Mouse (Mus musculus) embryo, embryonic 9.5 days (tissue): ENCODE measurements around the gene Ctdnep1.
"Not testable (repeated sequence)": the region's sequence is repeated elsewhere in the genome, so short reads cannot be mapped to it uniquely, and the experiment has no call there.

Source experiments
- DNase-seq: peaks from one replicate; pipeline ENCODE4 v3.0.0-alpha.2; 2017; ENCODE audit errors: extremely low spot score

The Ctdnep1 gene

DNA sequence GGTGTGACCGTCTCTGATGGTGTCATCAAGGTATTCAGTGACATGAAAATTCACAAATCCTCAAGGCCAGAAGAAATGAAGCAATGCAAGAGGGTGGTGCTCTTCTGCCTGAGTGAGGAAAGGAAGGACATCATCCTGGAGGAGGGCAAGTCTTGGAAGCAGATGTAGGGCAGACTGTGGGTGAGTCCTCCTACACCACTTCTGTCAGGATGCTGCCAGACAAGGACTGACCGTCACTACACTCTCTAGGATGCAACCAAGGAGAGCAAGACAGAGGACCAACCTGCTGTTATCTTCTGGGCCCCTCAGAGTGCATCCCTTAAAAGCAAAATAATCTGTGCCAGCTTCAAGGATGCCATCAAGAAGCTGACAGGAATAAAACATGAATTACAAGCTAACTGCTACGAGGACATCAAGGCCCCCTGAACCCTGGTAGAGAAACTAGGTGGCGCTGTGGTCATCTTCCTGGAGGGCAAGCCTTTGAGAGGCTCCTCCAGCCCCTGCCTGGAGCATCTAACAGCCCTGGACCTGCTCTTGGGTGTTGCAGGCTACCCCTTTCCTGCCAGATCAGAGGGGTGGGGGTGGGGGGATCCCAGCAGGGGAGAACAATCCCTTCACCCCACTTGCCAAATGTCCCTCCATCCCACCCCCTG lies 30.0 kb upstream of the Ctdnep1 start:
- DNase-seq = peak; percentile 29

DNA sequence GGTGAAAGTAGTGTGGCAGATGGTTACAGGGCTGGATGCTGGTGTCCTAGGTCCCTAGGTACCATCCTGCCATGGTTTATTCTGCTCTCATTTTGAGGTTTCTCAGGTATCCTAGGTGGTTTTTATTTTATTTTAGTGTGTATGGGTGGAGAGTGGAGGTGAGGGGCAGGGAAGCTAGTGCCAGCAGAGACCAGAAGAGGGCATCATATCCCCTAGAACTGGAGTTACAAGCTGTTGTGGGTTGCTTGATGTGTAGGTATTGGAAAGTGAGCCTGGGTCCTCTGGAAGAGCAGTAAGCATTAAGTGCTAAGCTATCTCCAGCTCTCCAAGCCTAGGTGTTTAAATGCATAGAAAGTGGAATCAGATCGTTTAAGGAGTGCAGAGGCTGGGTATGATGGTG lies 28.7 kb upstream of the Ctdnep1 start:
- DNase-seq = no peak

DNA sequence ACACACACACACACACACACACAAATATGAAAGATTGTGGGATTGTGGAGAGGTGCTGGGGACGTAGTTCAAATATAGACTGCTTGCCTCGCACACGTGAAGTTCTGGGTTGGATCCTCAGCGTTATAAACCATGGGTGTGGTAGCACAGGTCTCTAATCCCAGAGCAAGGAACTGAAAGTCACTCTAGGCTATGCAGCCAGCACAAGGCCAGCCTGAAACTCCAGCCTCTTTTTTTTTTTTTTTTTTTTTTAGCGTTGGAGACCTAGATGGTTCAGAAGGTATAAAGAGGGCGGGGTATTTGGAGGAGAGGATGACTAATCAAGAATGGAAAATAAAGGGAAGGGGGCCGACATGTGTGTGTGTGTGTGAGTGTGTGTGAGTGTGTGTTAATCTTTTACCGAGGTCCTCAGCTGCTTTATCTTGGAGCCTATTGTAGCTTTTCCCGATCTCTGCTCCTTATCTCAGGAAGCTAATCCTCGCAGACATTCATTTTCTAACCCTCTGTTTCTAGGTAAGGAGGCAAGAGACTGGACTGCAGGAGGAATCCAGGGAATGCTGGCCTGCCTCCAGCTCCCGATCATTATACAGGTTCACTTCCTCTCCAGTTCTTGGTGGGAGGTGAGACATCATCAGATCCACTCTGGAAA lies 27.6 kb upstream of the Ctdnep1 start:
- no peak for DNase-seq

DNA sequence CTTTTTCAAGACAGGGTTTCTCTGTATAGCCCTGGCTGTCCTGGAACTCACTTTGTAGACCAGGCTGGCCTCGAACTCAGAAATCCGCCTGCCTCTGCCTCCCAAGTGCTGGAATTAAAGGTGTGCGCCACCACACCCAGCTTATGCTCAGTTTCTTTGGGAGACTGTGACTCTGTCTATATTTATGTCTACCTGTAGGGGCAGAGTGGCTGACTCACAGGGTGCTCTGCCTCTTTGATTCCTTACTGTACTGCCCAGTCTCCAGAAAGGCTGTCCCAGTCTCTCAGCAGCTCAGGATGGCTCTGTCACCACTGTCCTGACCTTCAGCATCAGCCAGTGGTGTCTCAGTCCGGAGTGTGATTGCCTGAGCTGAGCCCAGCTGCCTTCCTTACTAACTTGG lies 25.3 kb upstream of the Ctdnep1 start:
- not testable (repeated sequence) for DNase-seq

DNA sequence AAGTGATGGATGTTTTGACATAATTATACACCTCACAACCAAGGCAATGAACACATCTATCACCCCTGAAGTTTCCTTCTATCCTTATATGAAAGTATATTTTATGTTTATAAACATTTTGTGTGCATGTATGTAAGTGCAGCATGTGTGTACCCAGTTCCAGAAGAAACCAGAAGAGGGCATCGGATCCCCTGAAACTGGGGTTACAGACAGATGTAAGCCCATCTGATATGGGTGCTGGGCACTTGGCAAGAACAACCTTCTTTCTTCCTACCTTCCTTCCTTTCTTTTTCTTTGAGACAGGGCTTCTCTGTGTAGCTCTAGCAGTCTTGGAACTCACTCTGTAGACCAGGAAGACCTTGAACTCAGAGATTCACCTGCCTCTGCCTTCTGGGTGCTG lies 24.7 kb upstream of the Ctdnep1 start:
- DNase-seq = no peak

DNA sequence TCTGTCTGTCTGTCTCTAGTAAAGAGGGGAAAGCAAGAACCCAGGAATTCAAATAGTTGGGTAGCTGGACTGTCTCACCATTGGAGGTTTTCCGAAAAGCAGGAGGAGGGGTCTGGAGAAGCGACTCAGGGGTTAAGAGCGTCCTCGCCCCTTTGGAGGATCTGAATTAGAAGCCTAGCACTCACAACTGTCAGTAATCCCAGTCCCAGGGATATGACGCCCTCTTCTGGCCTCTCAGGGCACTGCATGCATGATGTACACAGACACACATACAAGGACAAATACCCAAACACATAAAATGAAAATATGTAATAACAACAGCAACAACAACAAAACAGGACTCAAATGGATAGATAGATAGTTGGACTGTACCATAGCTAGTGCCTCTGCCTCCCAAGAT lies 20.3 kb upstream of the Ctdnep1 start:
- DNase-seq = no peak

DNA sequence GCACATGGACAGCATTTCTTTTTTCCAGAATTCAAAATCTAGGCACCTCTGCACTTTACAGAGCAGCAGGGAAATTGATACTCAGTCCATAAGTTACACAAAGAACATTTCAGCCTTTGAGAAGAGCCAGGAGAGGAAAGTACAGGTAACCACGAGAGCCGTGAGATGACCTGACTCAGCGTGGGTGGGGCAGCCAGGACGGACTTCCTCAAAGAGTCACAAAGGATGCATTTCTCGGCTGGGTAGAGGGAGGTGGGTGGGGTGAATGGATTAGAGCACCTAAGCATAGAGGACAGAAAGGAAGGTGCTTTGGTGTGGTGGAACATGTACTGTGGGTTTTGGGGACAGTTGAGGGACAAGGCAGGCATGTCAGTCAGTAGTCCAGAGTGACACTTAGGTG lies 19.1 kb upstream of the Ctdnep1 start:
- no peak for DNase-seq

DNA sequence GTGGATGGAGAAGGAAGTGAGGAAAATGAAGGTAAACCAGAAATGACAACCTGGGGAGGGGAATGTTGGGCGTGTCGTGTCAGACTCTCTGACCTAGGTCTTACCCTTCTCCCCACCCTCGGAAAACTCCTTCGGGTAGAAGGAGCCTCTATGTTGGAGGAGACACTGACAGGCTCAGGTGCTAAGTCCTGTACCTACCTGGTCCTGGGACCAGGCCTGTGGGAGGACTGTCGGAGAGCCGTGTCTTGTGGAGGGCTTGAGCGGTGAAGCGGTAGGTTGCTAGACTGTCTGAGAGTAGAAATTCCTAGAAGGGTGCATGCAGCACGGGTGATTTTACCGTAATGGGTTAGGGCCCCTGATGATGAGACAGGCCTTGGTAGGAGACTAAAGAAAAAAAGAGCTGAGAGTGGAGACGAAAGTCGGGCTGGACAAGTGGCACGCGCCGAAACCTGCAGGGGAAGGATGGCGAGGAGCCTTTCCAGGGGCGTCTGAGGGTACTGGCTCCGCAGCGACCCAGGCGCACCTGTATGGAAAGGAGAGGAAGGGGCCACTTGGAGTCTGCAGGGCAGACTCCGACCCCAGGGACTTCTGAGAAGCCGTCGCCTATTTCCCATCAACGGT lies 16.2 kb upstream of the Ctdnep1 start, which contains the start of gene Cldn7:
Gene Cldn7, plus strand, starts transcription at position 130 of the 621 bp plus-strand sequence.
- peak; percentile 21 for DNase-seq

DNA sequence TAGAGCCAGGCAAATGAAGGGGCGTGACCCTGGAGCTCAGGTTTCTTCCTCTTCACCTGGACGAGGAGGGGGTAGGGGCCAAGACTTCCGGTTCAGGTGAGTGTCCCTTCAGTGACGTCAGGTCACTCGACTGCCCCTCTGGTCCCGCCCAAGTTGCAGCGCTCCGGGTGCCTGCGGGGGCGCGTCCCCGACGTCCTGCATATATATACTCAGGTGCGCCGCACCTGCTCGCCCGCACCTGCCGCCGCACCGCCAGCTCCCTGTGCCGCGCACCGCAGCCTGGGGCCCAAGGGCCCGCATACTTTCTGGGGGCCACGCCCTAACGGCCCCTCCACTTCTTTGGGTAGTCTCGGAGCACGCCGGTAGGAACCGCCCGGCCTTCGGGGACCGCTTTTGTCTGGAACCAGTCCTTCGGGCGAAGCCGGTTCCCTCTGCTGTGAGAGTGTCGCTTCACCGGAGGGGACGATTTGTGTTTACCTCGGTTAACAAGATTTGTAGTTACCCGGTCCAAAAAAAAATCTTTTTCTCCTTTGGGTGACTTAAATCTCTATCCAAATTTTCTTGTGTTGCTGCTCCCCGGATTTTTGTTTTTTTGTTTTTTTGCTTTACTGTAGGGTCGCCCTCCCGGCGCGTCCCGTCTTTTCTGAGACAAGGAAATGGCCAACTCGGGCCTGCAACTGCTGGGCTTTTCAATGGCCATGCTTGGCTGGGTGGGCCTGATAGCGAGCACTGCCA lies 15.5 kb upstream of the Ctdnep1 start:
- peak; percentile 40 for DNase-seq

DNA sequence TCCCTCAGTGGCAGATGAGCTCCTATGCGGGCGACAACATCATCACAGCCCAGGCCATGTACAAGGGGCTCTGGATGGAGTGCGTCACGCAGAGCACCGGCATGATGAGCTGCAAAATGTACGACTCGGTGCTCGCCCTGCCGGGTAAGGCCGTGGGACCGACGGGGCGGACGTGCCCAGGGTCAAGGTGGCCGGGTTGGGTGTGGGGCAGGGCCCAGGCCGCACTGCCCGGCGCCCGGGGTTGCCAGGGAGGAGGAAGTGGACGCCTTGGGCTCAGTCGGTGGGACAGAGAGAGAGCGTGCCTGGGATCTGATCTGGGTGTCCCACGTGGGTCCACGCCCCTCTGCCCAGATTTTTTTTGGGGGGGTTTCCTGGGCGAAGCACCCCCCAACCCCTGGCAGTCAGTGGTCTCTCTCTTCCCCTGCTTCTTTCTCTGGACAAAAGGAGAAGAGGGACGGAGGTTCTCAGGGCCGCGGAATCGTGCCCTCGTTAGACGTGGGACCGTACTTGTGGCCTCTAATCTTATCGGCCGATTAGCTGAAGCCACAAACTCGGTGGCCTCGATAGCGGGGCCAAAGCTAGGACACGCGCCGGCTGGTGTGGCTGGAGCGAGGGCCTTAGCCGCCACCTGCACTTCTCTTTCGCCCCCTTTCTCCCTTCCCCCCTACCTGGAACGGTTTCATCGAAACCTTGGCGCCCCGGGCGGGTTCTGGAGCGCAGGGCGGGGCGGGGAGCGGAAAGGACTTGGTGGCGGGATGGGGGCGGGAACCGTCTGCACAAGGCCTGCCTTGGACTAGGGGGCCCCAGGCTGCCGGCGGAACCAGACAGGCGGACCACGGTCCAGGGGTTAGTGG lies 14.7 kb upstream of the Ctdnep1 start:
- peak; percentile 50 for DNase-seq

DNA sequence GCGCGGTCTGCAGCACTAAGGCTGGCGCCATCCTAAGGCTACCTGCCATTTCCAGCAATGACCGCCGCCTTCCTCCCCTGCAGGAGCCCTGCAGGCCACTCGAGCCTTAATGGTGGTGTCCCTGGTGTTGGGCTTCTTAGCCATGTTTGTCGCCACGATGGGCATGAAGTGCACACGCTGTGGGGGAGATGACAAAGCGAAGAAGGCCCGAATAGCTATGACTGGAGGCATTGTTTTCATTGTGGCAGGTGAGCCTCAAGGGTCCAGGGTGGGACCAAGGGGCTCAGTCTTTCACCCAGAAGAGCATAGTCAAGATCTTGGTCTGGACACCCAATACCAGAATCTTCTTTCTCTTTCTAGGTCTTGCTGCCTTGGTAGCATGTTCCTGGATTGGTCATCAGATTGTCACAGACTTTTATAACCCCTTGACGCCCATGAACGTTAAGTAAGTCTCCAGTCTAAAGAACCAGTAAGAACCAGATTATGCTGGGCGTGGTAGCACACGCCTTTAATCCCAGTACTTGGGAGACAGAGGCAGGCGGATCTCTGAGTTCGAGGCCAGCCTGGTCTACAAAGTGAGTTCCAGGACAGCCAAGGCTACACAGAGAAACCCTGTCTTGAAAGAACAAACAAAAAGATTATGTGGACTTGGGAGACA lies 14.0 kb upstream of the Ctdnep1 start:
- no peak for DNase-seq

DNA sequence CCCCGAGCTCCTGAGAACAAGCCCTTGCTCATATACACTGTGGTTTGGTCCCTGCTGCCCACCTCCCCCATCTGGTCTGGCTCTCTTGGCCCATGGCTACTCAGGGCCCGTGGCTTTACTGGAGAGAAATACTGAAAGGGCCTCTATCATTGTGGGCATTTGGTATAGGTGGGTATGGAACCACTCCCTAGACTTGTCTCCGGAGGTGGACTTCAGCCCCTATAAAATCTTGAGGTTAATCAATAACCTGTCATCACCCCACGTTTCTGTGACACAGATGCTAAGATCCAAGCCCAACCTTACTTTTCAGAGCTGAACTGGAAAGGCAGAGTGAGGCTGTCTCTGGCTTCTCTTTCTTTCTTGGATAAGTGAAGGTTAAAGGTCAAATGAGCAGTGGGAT lies 12.2 kb upstream of the Ctdnep1 start:
- DNase-seq = no peak

DNA sequence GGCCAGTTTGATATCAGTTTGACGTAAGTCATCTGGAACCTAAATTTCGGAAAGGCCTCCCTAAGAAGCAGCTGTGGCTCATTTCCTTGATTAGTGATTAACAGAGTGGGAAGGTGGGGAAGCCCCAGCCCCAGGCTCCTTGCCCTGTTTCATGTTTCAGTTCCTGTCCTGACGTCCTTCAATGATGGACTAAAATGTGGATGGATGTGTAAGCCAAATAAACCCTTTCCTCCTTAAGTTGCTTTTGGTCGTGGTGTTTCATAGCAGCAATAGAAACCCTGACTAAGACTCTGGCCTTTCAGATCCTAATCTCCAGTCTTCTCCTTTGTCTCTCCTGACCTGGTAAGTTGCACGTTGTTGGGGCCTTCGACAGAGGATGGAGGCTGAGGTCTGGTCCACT lies 10.7 kb upstream of the Ctdnep1 start:
- no peak for DNase-seq

DNA sequence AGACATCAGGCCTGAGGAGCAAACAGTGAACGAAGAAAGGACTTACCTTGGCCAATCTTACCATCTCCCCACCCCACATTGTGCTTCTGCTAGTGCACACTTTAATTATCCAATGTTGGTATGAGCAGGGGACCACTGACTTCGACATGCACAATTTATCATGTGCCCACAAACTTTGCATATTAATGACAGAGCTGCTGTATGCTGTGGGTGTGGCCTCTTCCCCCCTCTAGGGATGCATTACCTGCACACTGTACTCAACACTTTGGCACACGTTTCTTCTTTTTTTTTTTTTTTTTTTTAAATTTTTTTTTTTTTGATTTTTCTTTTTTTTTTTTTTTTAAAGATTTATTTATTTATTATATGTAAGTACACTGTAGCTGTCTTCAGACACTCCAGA lies 10.2 kb upstream of the Ctdnep1 start:
- DNase-seq = no peak

DNA sequence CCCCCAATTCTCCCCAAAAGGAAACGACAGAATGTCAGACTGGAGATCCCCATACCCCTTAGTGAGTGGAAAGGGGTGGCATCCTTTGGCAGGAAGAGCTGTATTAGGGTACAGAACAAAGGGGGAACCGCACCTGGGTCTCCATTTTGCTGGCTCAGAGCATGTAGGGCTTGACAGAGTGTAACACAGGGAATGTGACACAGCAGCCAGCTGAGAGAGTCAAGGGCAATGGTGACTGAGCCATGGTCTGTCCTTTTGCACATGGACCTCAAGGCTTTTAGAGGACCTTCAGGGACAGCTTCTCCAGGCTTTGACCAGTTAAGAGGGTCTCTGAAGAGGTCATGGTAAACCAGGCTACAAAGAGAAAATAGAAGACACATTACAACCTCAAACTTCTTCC lies 6.0 kb upstream of the Ctdnep1 start:
- no peak for DNase-seq

DNA sequence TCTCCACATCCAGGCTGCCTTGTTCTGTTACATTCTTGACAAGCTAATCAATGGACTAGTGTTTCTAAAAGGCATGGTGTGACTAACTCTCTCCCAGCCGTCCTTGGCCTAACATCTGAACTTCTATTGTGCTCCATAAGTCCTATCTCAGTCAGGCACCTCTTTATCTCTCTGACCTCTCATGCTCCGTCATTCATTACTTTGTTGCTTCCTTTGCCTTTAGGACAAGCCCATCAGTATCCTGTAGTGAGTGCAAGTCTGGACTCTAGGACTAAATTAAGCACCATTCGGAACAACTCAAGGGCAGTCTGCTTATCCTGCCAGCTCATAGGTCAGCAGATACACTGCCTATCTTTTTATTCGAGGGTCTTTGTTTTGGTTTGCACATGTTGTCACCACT lies 4.7 kb upstream of the Ctdnep1 start:
- DNase-seq = no peak

DNA sequence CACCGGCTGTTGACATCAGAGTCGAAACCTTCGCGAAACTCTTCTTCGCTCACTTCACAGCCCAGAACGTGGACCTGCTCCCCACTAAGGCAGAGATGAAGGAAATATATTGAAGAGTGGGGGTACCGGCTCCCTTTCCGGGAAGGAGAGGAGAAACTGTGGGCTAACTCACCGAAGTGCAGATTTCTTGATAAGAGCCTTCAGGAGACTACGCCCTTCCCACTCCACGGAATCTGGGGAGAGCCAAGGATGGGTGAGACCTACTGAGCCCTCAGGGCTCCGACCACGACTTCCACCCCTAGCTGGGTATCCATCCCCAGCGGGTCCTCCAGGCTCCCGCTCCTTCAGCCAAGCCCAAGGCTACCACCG lies 1.1 kb upstream of the Ctdnep1 start:
- no peak for DNase-seq

DNA sequence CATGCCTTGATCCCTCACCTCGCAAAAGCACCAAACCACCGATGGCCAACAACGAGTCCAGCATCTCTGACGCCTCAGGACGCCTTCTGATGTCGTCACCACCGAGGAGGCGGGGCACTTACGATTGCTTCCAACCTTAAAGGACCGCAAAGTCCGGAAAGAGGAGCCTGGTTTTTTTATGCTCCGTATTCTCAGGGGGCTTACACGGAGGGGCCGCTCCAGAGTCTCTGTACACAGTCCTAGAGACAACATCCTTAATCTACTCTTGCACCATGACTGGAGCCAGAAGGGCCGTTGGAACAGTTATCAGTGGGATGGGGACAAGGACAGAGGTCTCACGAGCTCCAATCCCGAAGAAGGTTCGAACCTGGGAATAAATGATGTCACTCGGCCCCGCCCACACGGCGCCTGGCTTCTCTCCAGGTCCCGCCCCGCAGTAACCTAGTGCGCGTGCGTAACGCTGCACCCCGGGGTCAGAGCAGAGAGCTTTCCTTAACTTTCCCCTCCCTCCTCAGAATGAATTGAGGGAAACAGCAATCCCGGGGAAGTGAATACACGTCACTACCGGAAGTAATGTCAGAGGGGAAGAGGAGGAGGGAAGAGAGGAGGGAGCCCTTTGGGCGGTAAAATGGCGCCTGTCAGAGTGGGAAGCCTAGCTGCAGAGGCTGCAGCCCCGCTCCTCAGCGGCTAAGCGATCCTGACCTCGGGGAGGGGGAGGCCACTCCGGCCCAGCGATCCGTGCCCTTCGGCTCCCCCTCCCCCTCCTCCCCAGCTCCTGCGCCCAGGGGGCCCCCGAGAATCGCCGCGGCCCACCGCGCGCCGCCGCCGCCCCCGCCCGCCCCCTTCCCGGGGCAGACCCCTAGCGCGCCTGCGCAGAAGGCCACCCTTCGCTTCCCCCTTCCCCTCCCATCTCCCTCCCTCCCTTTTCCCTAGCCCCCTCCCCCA lies 488 bp upstream of the Ctdnep1 start:
- DNase-seq = peak; percentile 99

DNA sequence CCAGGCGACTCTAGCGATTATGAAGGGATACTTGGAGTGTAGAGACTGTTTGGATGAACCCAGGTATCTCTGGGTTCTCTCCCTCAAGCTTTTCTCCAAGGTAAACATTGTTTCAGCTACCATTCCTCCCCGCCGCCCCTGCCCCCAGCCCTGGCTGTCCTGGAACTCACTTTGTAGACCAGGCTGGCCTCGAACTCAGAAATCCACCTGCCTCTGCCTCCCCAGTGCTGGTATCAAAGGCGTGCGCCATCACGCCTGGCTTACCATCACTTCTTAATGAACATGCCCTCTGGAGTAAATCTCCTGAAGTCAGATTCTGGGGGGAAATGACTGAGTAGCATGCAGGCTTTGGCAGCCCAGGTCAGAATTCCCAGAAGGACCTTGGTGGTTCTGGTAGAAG lies 1.3 kb downstream of the Ctdnep1 start, which contains the start of gene Elp5:
Gene Elp5, minus strand, starts transcription at position 293 of the 400 bp plus-strand sequence.
- no peak for DNase-seq

DNA sequence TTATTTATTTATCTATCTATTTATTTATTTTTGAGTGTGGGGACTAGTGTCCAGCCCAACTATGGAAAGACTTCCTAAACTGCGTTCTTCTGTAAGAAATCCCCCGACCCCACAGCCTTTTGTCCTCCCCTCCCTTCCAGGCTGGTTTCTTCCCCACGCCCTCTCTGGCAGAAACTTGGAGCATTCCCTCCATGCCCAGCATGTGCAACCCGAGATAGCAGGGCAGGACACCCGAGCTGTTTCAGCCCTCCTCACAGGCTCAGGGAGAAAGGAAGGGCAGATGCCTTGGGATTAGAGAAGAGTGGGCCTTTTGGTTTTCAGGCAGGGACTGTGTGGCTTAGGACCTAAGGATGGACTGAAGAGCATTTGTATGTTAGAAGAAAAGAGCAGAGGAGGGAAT lies 1.9 kb downstream of the Ctdnep1 start:
- no peak for DNase-seq
